Mouse (Mus musculus): ENCODE measurements around the gene Gnb2.
A peak's percentile ranks its signal among the peaks of the same experiment; 100 is the strongest.

The Gnb2 gene

DNA sequence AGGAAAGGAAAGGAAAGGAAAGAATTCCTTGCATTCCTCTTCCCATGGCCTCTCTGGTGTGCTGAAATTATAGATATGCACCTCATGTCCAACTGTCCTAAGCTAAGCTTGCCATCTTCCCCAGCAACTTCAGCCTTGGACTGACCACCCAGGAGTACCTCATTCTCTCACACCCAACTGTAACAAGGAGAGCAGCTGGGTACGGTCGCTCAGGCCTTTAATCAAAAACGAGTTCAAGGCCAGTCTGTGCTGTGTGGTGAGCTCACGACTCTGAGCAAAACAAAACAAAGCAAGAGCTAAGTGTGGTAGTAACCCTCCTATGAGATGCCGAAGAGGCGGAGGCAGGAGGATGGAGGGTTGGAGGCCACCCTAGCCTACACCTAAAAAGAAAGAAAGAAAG, 7.7 kb upstream of the Gnb2 start:
- no peak for DNase-seq (ENCODE audit: low read depth, low spot score)

DNA sequence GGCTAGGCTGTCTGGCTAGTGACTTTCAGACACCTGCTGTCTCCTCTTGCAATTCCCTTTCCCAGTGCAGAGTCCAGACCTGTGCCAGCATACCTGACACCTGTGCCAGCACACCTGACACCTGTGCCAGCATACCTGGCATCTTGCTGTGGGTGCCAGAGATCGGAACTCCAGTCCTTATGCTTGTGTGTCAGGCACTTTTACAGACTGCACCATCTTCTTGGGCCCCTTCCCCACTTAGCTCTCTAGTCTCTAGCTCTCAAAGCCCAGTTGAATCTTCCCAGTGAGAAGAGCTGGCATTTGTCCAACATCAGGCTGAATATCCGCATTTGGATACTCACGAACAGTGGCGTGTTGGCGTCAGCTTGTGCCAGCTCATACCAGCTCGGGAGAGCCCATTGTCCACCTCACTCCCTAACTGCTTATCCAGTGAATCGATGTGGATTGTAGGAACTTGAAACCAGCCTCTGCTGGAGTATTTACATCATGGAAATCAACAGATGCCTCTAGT, 6.0 kb upstream of the Gnb2 start:
- DNase-seq (ENCODE audit: low read depth, low spot score), result no peak

GRCm38 (mm10) chr5:137537461-137537860, 4.2 kb upstream of the Gnb2 start:
- DNase-seq (ENCODE audit: low read depth, low spot score), result no peak

DNA sequence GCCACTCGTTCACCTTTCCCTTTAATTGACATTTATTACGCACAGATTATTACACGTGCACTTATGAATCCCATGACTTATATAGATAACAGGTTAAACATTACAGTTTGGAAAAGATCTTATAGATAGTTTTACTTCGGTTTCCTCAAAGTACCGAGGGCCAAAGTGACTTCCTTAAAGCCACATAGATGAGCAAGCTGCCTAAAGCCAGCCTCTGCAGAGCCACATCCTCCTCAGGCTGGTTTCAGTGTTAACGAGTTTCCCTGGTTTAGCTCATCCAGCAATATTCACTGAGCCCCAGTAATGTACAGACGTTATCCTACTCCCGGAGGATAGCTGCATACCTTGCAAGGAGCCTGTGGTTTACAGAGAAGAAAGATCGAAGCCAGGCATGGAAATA, 2.0 kb upstream of the Gnb2 start:
- no peak for DNase-seq (ENCODE audit: low read depth, low spot score)

DNA sequence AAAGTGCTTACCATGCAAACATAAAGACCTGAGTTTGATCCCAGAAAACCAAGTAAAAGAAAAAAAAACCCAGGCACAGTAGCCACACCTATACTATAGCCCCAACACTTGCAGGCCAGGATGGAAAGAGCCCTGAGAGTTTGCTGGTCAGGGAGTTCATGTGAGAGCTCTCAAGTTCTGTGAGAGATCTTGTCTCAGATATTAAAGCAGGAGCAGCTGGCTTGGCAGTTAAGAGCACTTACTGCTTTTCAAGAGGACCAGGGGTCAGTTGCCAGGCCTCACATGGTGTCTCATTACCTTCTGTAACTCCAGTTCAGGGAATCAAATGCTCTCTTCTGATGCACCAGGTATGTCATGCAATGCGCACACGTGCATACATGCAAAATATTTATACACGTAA, 1.5 kb upstream of the Gnb2 start:
- DNase-seq (ENCODE audit: low read depth, low spot score), result no peak

DNA sequence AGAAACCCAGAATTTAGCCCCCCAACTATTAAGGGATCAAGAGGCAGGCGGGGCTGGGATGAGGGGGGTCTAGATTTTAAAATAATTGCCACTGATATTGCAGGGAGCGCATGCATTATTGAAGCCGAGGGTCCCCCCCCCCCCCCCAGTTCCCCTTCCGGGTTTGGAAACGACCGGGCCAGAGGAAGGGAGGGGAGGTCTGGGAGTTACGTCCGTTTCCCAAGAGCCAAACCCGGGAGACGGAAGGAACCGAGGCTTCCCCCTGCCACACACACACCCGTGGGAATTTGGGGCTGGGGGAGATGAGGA, 548 bp downstream of the Gnb2 start:
- no peak for DNase-seq (ENCODE audit: low read depth, low spot score)

GRCm38 (mm10) chr5:137532131-137532807, 1.0 kb downstream of the Gnb2 start:
- no peak for DNase-seq (ENCODE audit: low read depth, low spot score)

GRCm38 (mm10) chr5:137531414-137532130, 1.7 kb downstream of the Gnb2 start:
- no peak for DNase-seq (ENCODE audit: low read depth, low spot score)

GRCm38 (mm10) chr5:137530588-137531413, 2.5 kb downstream of the Gnb2 start:
- DNase-seq (ENCODE audit: low read depth, low spot score), result peak; percentile 74

DNA sequence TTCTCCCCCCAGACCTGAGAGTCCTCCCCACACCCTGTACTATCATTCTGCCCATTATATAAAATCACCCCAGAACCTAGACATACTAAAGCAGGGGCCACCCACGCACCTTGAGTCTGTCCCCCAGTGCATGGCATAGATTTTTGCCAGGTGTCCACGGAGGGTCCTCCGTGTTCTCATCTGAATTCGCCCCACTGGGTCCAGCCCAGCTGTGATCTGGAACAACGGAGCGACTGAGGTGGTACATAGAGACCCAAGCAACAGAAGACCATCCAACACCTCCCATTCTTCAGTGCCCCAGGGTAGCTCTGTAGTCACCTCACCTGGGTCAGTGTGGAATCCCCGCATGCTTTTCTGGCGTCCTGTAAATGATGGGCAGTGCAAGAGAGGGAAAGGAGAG, 3.2 kb downstream of the Gnb2 start:
- DNase-seq (ENCODE audit: low read depth, low spot score), result no peak

DNA sequence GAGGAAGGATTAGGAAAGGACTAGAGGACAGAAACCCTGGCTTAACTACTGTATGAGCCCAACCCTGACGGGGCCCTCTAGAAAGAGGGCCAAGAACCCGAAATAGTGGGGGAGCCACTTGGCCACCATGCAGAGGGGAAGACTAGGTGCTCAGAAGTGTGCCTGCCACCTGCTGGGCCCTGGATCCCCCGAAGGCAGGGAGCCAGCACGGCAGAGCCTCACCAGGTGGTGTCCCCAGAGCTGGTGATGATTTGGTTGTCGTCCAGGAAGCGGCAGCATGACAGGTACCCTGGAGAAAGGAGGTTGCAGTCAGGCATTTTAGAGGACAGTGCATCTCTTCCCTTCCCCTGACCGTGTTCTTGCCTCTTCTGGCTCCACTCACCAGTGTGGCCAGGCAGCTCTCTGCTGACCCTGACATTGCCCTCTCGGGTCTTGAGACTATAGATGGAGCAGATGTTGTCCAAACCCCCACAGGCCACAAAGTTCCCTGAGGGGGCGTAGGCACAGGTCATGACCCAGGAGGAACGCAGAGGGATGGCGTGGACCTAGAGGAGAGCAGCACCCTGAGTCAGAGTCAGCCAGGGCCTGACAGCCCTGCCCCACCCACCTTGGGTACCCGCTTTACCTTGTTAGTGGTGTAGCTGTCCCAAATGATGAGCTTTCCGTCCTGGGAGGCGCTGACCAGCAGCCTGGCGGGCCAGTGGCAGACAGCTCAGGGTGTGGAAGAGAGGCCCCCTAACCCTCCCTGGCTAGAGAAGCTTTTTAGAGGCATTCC, 3.9 kb downstream of the Gnb2 start:
- DNase-seq (ENCODE audit: low read depth, low spot score), result no peak

DNA sequence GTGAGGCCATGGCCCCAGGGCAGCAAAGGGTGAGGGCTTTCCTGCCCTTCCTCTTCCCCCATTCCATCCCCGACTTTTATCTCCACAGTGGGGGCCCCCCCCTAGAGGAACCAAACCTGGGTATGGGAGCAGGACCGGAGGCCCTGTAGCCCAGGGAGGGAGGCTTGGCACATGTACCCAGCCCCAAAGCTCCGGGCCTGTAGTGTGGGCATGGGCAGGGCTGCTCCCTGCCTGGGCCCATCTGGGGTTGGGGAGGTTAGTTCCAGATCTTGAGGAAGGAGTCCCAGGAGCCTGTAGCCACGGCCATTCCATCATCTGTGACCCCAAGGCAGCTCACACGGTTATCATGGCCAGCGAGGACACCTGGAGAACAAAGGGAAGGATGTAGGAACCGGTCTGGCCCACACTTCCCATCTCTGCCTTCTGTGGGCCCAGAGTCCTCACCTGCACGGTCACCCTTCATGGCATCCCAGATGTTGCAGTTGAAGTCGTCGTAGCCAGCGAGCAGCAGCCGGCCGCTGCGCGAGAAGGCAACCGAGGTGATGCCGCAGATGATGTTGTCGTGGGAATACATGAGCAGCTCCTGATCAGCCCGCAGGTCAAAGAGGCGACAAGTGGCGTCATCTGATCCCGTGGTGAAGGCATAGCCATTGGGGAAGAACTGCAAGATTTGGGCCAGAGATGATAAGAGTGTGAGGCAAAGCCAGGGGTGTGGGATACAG, 4.9 kb downstream of the Gnb2 start:
- DNase-seq (ENCODE audit: low read depth, low spot score), result no peak

DNA sequence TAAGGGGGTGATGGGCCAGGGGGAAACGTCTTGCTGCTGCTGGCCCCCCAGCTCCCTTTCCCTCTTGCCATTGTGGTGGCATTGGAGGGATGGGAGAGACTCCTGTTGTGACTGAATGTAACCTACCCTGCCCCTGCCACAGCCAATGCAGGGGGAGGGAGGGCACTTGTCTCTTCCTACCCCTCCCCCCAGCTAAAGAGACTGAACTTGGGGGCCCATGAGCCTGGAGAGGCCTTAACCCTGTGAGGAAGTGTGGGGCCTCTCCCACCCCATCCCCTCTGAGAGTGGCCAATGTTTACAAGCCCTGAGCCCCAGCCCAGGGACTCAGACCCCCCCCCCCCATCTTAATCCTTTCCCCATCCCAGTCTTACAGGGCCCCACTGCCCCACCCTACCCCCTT, 5.9 kb downstream of the Gnb2 start:
- DNase-seq (ENCODE audit: low read depth, low spot score), result no peak

DNA sequence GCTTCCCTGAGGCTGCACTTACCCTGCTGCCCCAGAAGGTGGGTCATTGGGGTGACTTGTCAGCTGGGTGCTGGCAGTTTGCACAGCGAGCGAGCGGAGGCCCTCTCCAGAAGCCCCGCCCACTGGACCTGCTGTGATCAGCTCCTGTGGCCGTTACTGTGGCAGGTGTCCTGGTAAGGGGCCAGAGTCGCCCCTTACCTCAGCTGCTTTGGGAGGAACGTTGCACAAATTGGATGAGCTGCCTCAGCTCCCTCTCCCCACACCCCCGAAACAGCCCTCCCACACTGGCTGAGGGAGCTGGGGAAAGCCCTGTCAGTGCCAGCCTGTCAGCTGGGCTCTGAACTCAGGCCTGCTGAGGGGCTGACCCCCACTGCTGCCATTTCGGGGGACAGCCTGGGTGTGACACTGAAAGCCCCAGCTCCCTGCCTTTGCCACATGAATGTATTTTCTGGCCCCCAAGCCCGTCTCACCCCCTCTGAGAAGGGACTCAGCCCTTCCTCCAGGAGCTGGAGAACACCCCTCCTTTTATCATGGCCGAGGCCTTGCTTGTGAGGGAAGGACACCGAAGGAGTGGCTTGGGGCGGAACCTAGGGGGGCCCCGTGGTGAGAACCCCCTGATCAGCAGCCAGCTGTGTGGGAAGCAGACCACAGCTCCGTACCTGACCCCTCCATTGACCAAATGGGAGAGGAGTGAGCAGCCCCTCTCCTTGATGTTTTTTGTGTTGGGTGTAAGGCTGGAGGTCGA, 6.9 kb downstream of the Gnb2 start:
- no peak for DNase-seq (ENCODE audit: low read depth, low spot score)

DNA sequence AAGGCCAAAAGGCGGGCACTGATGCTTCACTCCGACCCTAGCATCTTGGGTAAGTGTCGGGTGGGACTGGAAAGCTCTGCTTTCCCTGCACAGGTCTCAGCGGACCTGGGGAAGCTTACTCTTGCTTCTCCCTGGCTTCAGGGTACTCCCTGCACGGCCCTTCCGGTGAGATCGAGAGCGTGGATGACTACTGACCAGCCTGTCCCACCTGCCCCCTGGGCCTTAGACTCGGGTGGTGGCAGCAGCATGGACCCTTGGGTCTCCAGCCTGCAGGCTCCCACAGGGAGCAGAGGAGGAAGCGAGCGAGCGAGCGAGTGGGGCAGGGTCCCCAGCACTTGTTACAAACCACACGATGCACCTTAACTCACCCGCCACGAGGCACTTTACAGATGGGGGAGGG, 7.8 kb downstream of the Gnb2 start:
- no peak for DNase-seq (ENCODE audit: low read depth, low spot score)

DNA sequence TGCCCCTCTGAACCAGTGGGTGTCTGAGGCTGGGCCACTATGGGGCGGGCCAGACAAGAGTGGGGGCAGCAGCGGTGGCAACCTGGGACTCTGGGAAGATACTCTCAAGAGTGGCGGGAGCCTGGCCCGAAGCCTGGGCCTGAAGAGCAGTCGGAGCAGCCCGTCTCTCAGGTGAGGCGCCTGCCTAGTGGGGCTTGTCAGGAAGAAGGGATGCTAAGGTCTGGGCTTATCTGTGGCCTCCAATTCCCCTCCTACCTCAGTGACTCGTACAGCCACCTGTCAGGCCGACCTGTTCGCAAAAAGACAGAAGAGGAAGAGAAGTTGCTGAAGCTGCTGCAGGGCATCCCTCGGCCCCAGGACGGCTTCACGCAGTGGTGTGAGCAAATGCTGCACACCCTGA, 8.6 kb downstream of the Gnb2 start:
- no peak for DNase-seq (ENCODE audit: low read depth, low spot score)

DNA sequence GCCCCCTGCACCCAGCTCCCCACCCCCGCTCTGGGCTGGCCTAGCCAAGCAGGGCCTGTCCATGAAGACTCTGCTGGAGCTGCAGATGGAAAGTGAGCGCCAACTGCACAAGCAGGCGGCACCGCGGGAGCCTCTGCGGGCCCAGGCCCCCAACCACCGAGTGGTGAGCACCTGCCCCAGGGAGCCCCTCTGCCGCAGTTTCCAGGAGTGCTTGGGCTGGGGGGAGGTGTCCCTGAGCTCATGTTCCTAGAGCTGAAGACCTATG, 9.1 kb downstream of the Gnb2 start:
- DNase-seq (ENCODE audit: low read depth, low spot score), result no peak

GRCm38 (mm10) chr5:137523396-137524250, 9.7 kb downstream of the Gnb2 start:
- no peak for DNase-seq (ENCODE audit: low read depth, low spot score)

DNA sequence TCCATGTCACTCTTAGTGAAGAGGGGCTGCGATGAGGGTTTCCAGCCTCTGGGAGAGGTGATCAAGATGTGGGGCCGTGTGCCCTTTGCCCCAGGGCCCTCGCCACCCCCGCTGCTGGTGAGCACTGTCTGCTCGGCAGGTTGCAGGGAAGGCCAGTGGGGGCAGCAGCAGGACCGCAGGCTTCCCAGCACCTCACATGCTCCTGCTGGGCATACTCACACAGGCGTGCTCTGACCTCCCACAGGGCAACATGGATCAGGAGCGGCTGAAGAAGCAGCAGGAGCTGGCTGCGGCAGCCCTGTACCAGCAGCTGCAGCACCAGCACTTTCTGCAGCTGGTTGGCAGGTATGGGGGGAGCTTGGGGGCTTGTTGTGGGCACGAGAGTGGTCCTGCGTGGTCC, 10.6 kb downstream of the Gnb2 start:
- no peak for DNase-seq (ENCODE audit: low read depth, low spot score)

- DNase-seq (ENCODE audit: low read depth, low spot score), result no peak
Measured at GRCm38 (mm10) chr5:137521861-137522260, 11.4 kb downstream of the Gnb2 start.
